Mouse (Mus musculus) frontal cortex, postnatal 14 days (tissue): ENCODE measurements around the gene Myo16.

ENCODE experiments used
- DNase-seq, 2 experiments: peaks; one replicate each; pipeline ENCODE4 v3.0.0; 2022; ENCODE audit warnings: low spot score in 2 of 2

Myo16 gene

DNA sequence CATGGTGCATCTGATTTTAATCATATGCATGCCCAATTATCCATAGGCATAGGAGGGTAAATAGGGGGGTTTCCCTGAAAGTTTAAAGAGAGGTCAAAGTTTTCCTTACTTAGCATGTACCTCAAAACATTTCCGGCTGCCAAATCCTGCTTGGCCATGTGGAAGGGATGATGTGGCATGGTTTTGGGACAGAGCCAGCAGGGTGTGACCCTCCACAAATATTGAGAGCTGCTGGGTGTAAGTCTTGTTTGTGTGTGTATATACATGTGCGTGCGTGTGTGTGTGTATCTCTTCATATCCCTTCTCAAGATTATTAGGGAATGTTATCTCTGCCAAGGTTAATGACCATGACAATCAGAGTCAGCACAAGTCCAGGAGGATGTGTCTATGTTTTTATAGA lies 150.3 kb downstream of the Myo16 start:
- no peak for DNase-seq

DNA sequence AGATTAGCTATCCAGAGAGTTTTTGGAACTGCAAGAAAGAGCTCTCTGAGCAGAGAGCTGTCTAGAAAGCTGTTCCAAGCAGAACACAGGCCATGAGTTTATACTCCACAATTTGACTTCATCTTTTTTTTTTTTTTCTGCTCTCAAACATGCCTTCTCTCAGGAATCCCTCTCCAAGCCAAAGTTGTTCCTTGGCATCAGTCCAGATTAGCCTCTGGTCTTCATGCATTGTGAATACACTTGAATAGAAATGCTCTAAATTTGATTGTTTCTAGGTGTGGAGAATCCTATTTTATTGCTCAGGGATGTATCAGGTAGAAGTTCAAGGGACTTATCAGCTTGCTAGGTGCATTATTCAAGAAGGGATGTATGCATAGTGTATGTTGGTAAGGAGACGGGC lies 151.0 kb downstream of the Myo16 start:
- no peak for DNase-seq

DNA sequence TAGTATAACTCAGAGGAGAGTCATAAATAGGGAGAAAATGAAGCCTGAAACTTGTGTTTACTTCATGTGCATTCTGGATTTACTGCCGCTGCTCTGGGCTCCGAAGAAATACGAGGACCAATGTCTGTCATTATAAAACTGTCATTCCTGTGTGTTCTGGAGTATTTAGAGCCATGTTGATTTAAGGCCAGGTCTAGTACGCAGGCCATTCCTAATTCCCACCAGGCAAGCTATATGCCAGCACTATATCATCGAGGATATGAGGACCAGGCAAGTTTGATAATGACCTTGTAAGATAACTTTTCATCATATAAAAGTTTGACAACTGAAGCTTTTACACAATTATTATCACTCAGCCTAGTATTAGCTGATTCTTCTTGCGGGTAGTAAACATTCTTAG lies 153.6 kb downstream of the Myo16 start:
- no peak for DNase-seq

DNA sequence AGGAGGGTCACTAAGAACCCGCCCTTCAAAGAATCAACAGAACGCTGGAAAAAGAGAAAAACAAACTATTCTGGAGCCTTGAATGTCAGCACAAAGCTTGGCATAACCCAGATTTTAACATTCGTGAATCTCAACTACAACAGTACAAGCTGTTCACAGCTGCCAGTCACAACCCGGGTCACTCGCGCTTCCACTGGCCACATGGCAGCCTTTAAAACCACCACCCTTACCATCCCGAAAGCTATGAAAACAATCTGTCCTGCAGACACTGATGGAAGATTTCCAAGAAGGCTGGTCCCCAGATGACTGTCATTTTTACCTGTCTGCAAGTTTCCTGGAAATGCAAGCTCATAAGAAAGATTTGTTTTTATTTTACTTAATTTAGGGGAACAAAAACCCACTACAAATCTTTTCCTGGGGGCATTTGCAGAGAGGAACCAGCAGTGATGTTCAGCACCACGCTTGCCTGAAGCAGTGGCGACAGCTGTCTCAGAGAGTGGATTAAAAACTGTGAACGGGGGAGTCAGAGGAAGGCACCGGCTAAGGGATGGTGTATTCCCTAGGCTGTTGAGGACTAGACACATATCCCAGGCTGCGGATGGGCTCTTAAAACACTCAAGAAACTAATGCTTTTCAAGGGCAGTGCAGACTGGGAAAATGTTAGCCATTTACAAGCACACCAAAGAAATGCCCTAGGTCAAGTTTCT lies 154.2 kb downstream of the Myo16 start:
- no peak for DNase-seq

DNA sequence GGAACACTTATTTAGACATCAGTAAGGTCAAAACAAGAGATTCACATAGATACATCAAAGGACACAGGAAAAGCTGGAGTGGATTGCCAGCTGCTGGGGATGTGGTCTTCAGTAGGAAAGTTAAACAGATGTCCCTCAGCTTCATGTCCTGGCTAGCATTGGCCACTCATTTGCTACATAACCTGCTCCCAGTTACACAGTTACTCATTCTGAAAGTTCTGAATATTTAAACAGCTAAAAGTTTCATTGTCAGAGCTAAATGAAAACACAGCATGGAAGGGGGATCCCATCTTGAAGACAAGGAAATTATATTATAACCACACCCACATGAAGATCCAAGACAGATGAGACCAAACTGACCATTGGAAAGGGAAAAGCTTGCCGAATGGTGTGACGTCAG lies 156.8 kb downstream of the Myo16 start:
- DNase-seq: no peak

DNA sequence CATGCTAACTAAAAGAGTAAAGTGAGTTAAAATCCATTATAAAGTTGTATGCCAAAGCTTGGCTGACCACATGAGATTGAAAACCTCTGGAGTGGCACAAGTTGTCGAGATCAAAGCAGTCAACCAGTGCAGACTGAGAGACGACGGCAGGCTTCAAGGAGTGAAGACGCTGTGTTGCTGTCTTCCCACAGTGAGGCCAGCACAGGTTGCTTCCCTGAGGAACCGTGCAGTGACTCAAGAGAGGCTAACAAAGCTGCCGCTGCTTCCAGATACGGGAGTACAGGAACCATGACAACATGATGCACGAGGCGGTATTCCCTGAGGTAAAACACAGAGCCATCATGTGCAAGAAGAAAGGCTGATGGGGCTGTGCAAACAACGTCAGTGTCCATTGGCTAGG lies 158.6 kb downstream of the Myo16 start:
- no peak for DNase-seq

DNA sequence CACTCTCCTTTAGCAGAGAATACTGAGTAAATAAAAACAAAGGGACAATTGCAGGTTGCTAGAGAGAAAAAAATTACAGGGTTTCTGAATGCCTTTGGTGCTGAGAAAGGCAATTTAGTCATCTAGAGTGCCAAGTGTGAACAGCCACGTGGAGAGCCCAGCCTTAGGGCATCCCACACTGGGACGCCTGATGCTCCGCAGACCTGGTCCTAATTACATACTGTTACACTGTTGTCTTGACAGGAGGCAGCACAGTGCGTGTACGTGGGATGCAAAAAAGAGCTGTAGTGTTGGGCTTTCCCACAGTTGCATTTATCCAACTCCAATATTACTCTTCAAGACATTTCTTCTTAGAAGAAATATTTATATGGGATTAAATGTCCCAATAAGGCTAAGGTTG lies 162.5 kb downstream of the Myo16 start:
- DNase-seq: no peak

DNA sequence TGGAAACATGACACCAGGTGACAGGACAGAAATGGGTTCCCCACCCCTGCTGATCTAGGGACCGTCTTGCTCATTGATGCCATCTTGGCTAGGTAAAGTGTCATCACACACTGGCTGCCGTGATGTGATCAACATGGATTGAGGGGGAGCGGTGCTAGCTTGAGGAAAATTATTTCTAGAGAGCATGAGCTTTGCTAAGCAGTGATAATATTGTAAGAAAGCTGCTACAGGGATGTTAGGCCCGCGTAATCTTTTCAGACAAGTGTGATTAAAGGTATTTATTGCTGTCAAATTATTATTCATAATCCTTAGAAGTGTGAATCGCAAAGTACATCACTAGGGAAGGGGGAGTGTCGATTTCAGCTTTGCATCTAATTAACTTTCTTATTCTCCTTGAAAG lies 164.4 kb downstream of the Myo16 start:
- DNase-seq: no peak

DNA sequence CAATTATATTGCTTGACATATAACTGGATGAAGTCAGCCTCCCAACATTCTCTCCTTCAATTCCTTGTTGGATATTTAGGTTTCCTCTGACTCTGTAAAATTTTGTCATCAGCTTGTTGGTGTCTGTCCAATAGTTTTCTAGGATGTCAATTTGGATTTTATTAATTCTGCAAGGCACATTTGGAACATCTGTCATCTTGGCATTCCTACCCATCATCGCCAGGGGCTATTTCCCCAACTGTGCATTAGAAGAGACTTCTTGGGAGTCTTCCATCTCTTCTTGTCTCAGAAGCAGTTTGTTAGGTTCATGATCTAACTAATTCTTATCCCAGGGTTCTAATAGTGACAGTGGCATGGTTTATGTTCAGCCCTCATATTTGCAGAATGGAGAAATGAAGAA lies 196.7 kb downstream of the Myo16 start:
- DNase-seq: no peak

DNA sequence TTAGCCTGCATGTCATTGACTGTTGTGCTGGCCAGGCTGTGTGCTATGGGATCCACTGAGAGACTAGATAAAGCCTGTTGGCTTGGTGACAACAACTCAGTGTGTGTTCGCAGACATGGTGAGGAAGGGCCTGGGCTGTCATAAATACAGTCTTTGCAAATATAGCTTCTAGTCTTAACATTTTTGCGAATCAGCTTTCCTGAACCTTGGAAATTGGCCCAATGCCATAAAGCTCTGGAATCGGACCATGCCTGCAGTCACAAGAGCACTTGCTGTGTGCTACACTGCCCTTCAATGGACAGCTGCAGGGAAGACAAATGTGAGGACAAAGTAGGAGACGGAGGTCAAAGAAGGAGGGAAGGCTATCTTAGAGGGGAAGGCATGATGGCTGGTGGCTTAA lies 205.0 kb downstream of the Myo16 start:
- DNase-seq: no peak

DNA sequence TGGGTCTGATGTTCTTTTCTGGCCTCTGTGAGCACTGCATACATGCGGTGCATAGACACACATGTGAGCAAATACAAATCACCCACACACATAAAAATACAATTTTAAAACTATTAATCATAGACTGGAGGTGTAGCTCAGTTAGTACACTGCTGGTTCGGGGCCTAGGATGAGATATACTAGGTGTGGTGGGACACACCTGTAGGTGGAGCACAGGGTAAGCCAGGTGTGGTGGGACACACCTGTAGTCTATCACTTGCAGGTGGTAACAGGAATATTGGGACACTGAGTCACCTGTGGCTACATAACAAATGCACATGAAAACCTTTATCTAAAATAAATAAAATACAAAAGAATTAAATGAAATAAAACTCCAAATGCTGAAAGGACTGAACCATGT lies 209.2 kb downstream of the Myo16 start:
- no peak for DNase-seq

DNA sequence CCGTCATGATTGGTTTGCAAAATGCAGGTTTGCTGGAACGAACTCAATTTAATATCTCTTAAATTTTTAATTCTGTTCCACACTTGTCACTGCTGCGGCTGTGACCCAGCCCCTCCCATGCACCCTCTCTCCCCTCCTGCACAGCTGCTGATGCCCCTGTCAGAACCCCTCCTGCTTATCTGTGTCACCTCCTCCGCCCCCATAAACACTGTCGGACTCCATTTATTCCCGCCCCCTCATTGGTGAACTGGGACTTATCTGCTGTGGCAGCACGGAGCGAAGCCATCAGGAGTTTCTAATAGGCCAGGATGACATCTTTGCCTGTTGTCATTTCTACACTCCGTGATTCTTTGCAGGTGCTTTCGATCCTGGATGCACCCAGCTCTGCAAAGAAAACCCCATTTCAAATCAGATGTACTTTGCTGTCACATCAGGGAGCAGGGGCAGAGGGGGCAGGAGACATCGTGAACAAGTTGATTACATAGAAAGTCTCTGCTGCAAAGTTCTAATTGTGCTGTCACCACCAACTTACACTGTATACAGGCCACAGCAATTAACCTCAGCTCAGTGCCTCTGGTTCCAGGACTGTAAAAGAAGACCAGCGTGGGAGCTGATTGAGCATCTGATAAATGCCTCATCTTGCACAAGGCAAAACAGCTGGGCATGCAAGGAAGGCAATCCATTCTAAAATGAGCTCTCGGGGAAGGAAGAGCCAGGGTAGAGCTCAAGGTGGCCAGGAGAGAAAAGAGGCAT lies 210.1 kb downstream of the Myo16 start:
- DNase-seq: no peak

DNA sequence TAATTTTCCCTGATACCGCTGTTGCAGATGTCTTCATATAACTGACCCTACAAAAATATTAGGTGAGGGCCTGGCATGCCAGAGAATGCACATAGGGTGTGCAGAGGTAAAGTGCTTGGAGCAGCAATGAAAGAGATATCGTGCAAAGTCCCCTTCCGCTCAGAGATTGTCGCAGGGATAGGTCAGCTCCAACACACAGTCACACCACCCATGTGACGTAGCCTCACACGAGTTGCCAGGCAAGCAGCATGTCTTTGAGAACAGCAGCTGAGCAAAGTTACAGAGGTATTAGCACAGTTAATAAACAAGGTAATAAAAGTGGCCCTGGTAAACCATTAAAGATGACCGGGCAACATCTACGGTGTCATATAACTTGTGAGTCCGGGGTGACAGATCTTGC lies 212.4 kb downstream of the Myo16 start:
- DNase-seq: no peak

DNA sequence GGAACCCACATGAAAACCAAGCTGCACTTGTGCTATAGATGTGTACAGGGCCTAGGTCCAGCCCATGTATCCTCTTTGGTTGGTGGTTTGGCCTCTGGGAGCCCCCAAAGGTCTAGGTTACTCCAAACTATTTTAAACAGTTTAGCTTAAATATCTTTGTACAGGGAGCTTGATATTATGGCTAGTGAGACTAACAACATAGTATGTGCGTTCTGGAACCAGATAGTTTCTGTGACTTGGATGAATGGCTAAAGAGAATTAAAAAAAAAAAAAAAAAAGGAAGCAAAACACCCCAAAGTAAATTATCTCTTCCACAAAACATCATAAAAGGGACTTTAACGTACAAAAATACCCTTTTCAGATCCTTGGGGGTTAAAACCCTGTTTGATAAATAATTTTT lies 218.9 kb downstream of the Myo16 start:
- no peak for DNase-seq

DNA sequence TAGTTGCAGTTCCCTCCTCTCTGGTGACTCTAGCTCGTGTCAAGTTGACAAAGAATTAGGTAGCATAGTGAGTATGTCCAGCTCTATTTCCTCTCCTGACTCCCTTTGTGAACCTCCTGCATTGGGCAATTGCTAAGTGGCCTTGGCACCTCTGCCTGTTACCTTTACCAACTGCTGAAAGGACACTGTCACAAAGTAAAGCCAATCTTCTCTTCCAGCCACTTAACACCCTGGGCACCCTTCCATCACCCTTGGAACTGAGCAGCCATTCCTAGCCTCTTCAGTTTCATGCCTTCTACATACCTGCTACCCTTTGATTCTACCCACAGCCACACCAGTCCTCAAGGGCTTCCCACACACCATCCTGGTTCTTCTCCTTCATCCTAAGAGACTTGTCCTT lies 233.4 kb downstream of the Myo16 start:
- DNase-seq: no peak

DNA sequence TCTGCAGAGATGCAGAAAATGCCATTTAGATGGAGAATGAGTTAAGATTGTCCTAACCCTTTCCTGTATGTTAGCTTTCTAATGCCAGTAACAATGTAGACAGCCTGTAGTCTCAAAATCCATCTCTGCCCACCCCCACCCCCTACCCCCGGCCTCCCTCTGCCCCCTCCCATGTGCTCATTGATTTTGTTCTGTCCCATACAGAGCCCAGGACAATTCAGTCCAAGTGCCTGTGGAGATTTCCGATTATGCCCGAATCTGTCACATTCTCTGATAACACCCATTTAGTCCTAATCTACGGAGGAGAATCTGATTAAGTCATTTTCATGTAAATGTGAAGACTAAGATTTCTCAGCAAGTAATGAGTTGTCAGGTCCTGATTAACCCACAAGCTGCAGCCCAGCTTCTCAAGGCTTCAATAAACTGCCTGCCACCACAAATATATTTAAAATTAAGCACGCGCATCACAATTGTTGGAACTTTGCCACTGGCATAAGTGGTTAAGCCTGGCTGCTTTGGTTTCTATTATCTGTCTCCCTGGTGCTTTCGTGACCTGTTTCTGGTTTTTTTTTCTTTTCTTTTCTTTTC lies 237.5 kb downstream of the Myo16 start:
- no peak for DNase-seq

DNA sequence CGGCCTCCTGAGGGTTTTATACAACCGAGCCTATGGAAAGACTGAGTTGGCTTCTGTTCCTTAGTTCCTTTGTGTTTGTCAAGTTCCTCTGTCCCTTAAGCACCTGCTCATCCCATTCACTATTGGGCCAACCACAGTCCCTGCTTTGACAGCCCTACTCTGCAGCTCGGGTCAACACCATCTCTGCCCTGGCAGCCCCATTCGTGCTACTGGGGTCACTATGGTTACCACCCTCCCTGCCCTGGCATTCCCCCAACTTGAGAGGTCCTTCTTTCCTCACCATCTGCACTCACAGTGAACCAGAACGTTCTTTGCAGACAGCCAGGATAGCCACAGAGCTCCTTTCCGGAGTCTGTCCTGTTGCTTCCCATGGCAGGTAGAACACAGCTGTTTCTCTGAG lies 238.2 kb downstream of the Myo16 start:
- no peak for DNase-seq

DNA sequence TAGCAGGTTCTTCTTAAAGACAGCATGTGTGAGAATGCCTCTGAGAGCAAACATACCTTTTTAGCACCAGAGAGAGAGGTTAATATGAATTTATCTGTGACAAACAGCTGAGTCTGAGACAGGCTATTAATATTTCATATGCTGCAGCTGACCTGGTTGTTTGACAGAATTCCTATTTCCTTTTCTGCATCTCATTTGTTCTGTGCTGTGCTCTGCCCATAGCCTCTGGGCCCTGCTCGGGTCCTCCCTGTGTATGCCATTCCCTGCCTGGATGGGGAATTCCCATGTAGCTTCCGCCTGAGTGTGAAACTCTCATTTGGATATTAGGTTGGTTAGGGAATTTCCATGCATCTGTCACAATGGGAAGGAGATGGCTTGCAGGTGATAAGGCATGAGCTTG lies 240.8 kb downstream of the Myo16 start:
- DNase-seq: no peak

DNA sequence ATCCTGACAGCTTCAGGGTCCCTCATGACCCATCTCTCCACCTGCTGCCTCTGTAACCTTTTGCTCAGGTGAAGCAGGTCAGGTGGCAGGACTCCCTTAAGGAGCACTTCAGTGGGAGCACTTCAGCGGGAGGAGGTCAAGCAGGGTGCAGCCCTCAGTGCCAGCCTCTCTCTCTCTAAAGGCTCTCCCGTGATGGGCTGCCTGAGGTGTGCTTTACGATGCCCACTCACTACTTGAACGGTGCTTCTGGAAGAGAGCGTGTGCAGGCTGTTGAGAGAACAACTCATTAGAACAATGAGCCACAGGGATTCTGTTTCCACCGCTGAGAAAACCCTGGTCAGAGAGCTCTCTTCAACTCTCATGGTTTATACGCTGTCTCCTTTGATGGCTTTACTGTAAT lies 241.4 kb downstream of the Myo16 start:
- DNase-seq: no peak

DNA sequence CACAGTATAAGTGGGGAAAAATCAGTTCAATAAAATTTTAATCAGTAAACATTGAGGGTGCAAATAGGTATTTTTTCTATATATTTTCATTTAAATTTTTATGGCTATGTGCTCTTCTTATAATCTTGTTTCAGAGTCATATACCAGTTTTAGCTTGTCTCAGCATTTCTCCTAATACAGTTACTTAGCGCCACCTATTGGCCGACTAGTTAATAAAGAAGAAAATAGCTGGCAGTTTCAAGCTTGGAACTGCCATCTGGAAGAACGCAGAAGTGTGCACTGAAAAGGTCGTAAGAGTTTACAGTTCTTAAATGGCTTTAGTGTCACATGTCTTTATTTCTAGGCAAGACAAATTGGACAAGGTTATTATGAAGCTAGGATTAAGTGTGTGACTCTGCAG lies 248.9 kb downstream of the Myo16 start:
- DNase-seq: no peak

DNA sequence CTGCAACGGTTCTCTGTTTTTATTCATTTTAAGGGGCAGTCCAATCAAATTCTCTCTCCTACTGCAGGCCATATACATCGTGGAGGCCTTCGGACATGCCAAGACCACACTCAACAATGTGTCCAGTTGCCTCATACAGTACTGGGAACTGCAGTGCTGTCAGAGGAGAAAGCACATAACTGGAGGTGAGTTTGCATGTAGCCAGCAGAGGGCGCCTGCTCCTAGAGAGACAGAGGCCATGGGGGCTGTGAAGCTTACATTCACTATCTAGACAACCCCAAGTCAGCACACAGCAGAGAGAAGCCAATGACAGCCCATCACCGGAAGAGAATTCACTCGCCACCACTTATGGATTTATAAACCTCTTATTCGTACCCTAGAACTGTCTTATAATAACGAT lies 251.8 kb downstream of the Myo16 start:
- DNase-seq: peak in 1 of 2 experiments; percentile 45

DNA sequence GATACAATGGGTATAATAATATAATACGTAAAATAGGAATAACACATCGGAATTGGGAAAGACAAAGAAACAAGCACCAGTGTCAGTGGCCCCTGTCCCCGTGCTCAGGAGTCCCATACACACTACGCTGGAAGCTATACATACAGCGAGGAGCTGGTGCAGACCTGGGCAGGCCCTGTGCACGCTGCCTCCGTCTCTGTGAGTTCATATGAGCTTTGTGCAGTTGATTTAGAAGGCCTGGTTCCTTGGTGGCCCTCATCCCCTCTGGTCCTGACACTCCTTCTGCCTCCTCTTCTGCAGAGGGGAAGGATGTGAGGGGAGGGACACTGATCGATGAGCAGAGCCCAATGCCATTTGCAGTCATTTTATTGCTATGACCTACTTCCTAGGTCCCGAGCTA lies 255.3 kb downstream of the Myo16 start:
- no peak for DNase-seq

DNA sequence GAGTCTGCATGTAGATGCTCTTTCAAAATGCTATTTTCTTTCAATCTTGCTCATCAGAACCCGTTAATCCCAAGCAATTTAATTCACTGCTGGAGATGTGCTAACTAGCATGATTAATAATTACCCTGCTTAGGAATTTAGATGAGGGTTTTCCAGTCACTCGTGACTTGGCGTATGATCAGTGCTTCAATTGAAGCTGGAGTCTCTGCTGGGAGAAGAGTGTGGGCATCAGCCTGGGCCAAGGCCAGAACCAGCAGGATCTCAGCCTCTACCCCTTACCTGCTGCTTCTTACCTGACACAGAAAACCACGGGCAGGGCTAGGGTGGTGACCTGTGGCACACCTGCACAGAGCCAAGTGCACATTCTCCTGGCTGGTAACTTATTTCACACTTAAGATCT lies 257.8 kb downstream of the Myo16 start:
- DNase-seq: no peak
